Comparison of ENCODE assay signal across 15 mouse cellular contexts in genomic region chr15:28041158-28041865, GRCm38 (mm10). TPM values are rescaled to one million over a fixed set of nuclear protein-coding genes. Genes with fewer than 3 reads are reported as not detected.
DNase-seq lines count a peak whose midpoint lies in the region; ATAC-seq and TF ChIP-seq lines count a peak whose summit lies in the region.
"Had no signal": no experiment of that assay in that cellular context is flagged by ENCODE, and none has a peak within 500 bp of the region (broad histone marks: within the 10 kb centered on the region; RNA-seq: fewer than 3 reads in every experiment).

No protein-coding gene starts in this region.

- peak; percentile 14; the same call in 1 of the 2 replicates for ATAC-seq in hindbrain, embryonic 14.5 days (ENCODE audit: low FRiP score)
- ATAC-seq in hindbrain, embryonic 16.5 days = no peak
- ATAC-seq in kidney, embryonic 16.5 days (ENCODE audit: low FRiP score, low TSS enrichment) = peak; percentile 61; the same call in 1 of the 2 replicates
- ATAC-seq in liver, postnatal 0 days = no peak
- ATAC-seq: CD4-positive, CD25-positive, alpha-beta regulatory T cell, adult 4 months; intestine, postnatal 0 days had no signal

- H3K4me3 ChIP-seq in hindbrain, embryonic 14.5 days (replicated peaks; ENCODE audit: low read length) = no peak overlapping the region
- no peak overlapping the region for H3K4me3 ChIP-seq in hindbrain, embryonic 16.5 days (ENCODE audit: low read length)
- no peak overlapping the region for H3K4me3 ChIP-seq in ES-Bruce4 (ENCODE audit: low read depth, low read length)
- no peak overlapping the region for H3K4me3 ChIP-seq in kidney, embryonic 16.5 days (ENCODE audit: low read length)
- H3K4me3 ChIP-seq in liver, postnatal 0 days (ENCODE audit: low read depth, low read length) = no peak overlapping the region
- H3K4me3 ChIP-seq: limb, embryonic 12.5 days had no signal

- no peak overlapping the region for H3K4me2 ChIP-seq in hindbrain, embryonic 14.5 days (replicated peaks)
- H3K4me2 ChIP-seq in hindbrain, embryonic 16.5 days (ENCODE audit: low read length) = no peak overlapping the region
- H3K4me2 ChIP-seq in kidney, embryonic 16.5 days (replicated peaks; ENCODE audit: low read depth, low read length) = no peak overlapping the region
- H3K4me2 ChIP-seq in liver, postnatal 0 days (ENCODE audit: low read depth, low read length) = no peak overlapping the region
- H3K4me2 ChIP-seq: limb, embryonic 12.5 days had no signal

- no peaks in the 10 kb centered on the region for H3K27me3 ChIP-seq in hindbrain, embryonic 14.5 days (ENCODE audit: control insufficient read depth, insufficient read depth, low read length)
- H3K27me3 ChIP-seq in hindbrain, embryonic 16.5 days (replicated peaks; ENCODE audit: control insufficient read depth, insufficient read depth, low read length) = no peaks in the 10 kb centered on the region
- H3K27me3 ChIP-seq in ES-Bruce4 (ENCODE audit: control insufficient read depth, insufficient read depth, low read length, poor library complexity, severe bottlenecking) = no peaks in the 10 kb centered on the region; the same call in 1 of the 2 replicates
- no peaks in the 10 kb centered on the region; the same call in 1 of the 2 replicates for H3K27me3 ChIP-seq in kidney, embryonic 16.5 days (ENCODE audit: insufficient read depth, low read length)
- H3K27me3 ChIP-seq in liver, postnatal 0 days (ENCODE audit: insufficient read depth, low read length) = no peaks in the 10 kb centered on the region

- no peak overlapping the region for H3K27ac ChIP-seq in hindbrain, embryonic 14.5 days
- no peak overlapping the region for H3K27ac ChIP-seq in hindbrain, embryonic 16.5 days (ENCODE audit: low read depth, low read length)
- no peak overlapping the region for H3K27ac ChIP-seq in ES-Bruce4 (ENCODE audit: insufficient read depth, low read length)
- H3K27ac ChIP-seq in kidney, embryonic 16.5 days (ENCODE audit: low read length) = no peak overlapping the region
- H3K27ac ChIP-seq in liver, postnatal 0 days (ENCODE audit: low read depth) = no peak overlapping the region
- H3K27ac ChIP-seq: limb, embryonic 12.5 days had no signal

- no peaks in the 10 kb centered on the region for H3K9me3 ChIP-seq in hindbrain, embryonic 14.5 days (ENCODE audit: control insufficient read depth, low read length)
- no peaks in the 10 kb centered on the region for H3K9me3 ChIP-seq in hindbrain, embryonic 16.5 days (ENCODE audit: control insufficient read depth, low read length)
- no peaks in the 10 kb centered on the region for H3K9me3 ChIP-seq in ES-Bruce4 (replicated peaks; ENCODE audit: control insufficient read depth, insufficient read depth, low read length, poor library complexity, severe bottlenecking)
- no peaks in the 10 kb centered on the region for H3K9me3 ChIP-seq in kidney, embryonic 16.5 days (ENCODE audit: low read length)
- H3K9me3 ChIP-seq in liver, postnatal 0 days (ENCODE audit: low read length) = no peaks in the 10 kb centered on the region
- H3K9me3 ChIP-seq: limb, embryonic 12.5 days had no signal

- no peaks in the 10 kb centered on the region for H3K36me3 ChIP-seq in hindbrain, embryonic 14.5 days (replicated peaks; ENCODE audit: control insufficient read depth, insufficient read depth)
- no peaks in the 10 kb centered on the region for H3K36me3 ChIP-seq in hindbrain, embryonic 16.5 days (ENCODE audit: control insufficient read depth, insufficient read depth, low read length)
- no peaks in the 10 kb centered on the region for H3K36me3 ChIP-seq in ES-Bruce4 (ENCODE audit: control insufficient read depth, insufficient read depth, low read length, poor library complexity, severe bottlenecking)
- no peaks in the 10 kb centered on the region for H3K36me3 ChIP-seq in kidney, embryonic 16.5 days (ENCODE audit: insufficient read depth, low read length)
- no peaks in the 10 kb centered on the region for H3K36me3 ChIP-seq in liver, postnatal 0 days (replicated peaks; ENCODE audit: insufficient read depth, low read length)
- H3K36me3 ChIP-seq: limb, embryonic 12.5 days had no signal

- TF ChIP-seq POLR2A in ES-Bruce4 (IDR thresholded peaks at IDR 0.05; ENCODE audit: insufficient read depth, low read length) = no peak

- no peak for TF ChIP-seq CTCF in ES-Bruce4 (IDR thresholded peaks at IDR 0.05; ENCODE audit: low read depth, low read length)
- TF ChIP-seq CTCF in liver, postnatal 0 days (IDR thresholded peaks at IDR 0.05; ENCODE audit: low read depth) = no peak

- TF ChIP-seq EP300 in ES-Bruce4 (IDR thresholded peaks at IDR 0.05; ENCODE audit: insufficient read depth, low read depth, low read length) = peak; percentile 27; the same call in 1 of the 2 replicates
- no peak for TF ChIP-seq EP300 in liver, postnatal 0 days (IDR thresholded peaks at IDR 0.05; ENCODE audit: low read depth)

- 7% methylated on average over 9 of the region's 9 CpGs for WGBS in hindbrain, embryonic 14.5 days
- 12% methylated on average over 9 of the region's 9 CpGs for WGBS in hindbrain, embryonic 16.5 days
- 21% methylated on average over 9 of the region's 9 CpGs for WGBS in kidney, embryonic 16.5 days
- 41% methylated on average over 9 of the region's 9 CpGs for WGBS in liver, postnatal 0 days (ENCODE audit: insufficient replicate concordance)

- DNase-seq in hindbrain, embryonic 14.5 days (ENCODE audit: low spot score) = no peak
- DNase-seq in R1 (ENCODE audit: low read depth, low spot score) = peak; percentile 92
- no peak for DNase-seq in right cerebral cortex, postnatal 14 days
- DNase-seq in liver, postnatal 0 days = no peak
- DNase-seq: adrenal gland, adult 8-10 months; cerebellum, adult 8-10 months; heart, adult 18-20 months; lung, adult 18-20 months; thymus, postnatal 25 days had no signal

- no peak overlapping the region for H3K9ac ChIP-seq in hindbrain, embryonic 14.5 days
- no peak overlapping the region for H3K9ac ChIP-seq in hindbrain, embryonic 16.5 days (ENCODE audit: low read depth, low read length)
- H3K9ac ChIP-seq in ES-Bruce4 (ENCODE audit: low read depth, poor library complexity, severe bottlenecking) = no peak overlapping the region
- no peak overlapping the region for H3K9ac ChIP-seq in kidney, embryonic 16.5 days (replicated peaks; ENCODE audit: low read length)
- H3K9ac ChIP-seq in liver, postnatal 0 days (replicated peaks) = no peak overlapping the region
- H3K9ac ChIP-seq: limb, embryonic 12.5 days had no signal

- no peaks in the 10 kb centered on the region for H3K4me1 ChIP-seq in hindbrain, embryonic 14.5 days (replicated peaks; ENCODE audit: control insufficient read depth, insufficient read depth, low read length)
- H3K4me1 ChIP-seq in hindbrain, embryonic 16.5 days (ENCODE audit: control insufficient read depth, insufficient read depth, low read depth, low read length) = peaks cover 5% of the 10 kb centered on the region; the same call in 1 of the 2 replicates
- H3K4me1 ChIP-seq in ES-Bruce4 (ENCODE audit: control insufficient read depth, insufficient read depth, low read length) = no peaks in the 10 kb centered on the region
- H3K4me1 ChIP-seq in kidney, embryonic 16.5 days (ENCODE audit: insufficient read depth, low read length) = no peaks in the 10 kb centered on the region
- no peaks in the 10 kb centered on the region for H3K4me1 ChIP-seq in liver, postnatal 0 days (ENCODE audit: insufficient read depth)

RNA-seq across cellular contexts. Expression of gene Trio, which starts 15.7 kb away (rescaled TPM):
- polyA plus RNA-seq in hindbrain, embryonic 14.5 days (2014; fragmentation: Nextera tagmentation; extraction: Ambion mirVana) = 53.9 and 59.2 TPM in 2 replicates
- polyA plus RNA-seq in hindbrain, embryonic 16.5 days (2015; fragmentation: Nextera tagmentation; extraction: Ambion mirVana) = 31.1 and 32.0 TPM in 2 replicates
- polyA plus RNA-seq in ES-Bruce4 (2011; ENCODE audit: insufficient read depth, insufficient read length, low read depth, missing spikeins) = 52.5 and 62.2 TPM in 2 replicates
- polyA plus RNA-seq in kidney, embryonic 16.5 days (2015; fragmentation: Nextera tagmentation; extraction: Ambion mirVana) = 24.3 and 27.8 TPM in 2 replicates
- polyA plus RNA-seq in liver, postnatal 0 days (2015; fragmentation: Nextera tagmentation; extraction: Ambion mirVana) = 5.1 and 5.5 TPM in 2 replicates

Comparison
In these comparisons a context has a peak if more than half of its experiments do, and no peak if none do; other contexts are left out.
1. ATAC-seq: peak in hindbrain, embryonic 14.5 days (single experiment) and kidney, embryonic 16.5 days (single experiment); none in hindbrain, embryonic 16.5 days (single experiment) and liver, postnatal 0 days (single experiment).